Mouse (Mus musculus) spleen, embryonic (tissue): ENCODE results near the gene Atp6v1g1.

Experiments
- CTCF ChIA-PET: fragments of 350-600 bp; sonication (Branson Sonifier 250); formaldehyde crosslinking; loops from one replicate; lab custom pipeline; 2022; lab: Charles Lee

The Atp6v1g1 gene

GRCm38 (mm10) chr4:63545231-63545958, 823 bp downstream of the Atp6v1g1 start:
- CTCF ChIA-PET = interaction anchor here (0.6 kb wide), 2 partner anchors 56 to 74 kb away, joined by 5 to 6 read pairs; no protein-coding TSS in a partner anchor

DNA sequence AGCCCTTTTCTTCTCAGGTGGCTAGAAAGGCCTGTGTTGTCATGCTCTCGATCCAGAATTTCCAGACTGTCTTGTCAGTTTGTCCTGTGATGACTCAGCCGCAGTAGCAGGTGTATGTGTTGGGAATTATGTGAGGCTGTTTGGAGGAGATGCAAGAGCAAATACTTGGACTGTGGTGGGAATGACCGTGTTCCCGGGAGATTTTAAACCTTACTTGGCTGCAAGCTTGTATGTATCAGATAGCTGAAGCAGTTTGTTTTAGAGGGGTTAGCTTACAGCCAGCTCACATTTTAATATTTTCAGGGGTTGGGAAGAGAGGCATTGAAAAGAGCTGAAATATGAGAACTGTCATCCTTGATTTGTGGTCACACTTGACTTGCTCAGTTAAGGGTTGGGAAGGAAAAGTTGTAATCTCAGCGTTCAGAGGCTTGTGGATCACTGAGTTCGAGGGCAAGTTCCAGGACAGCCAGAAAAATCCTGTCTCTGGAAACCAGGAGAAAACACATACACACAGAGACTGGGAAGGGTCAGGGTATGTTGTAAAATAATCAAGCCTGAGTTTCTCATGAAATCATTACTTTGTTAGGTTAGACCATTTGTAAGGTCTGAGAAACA, 2.0 kb downstream of the Atp6v1g1 start:
- CTCF ChIA-PET = interaction anchor here (0.5 to 0.6 kb wide), 2 partner anchors 38 to 169 kb away, joined by 3 to 6 read pairs; no protein-coding TSS in a partner anchor

DNA sequence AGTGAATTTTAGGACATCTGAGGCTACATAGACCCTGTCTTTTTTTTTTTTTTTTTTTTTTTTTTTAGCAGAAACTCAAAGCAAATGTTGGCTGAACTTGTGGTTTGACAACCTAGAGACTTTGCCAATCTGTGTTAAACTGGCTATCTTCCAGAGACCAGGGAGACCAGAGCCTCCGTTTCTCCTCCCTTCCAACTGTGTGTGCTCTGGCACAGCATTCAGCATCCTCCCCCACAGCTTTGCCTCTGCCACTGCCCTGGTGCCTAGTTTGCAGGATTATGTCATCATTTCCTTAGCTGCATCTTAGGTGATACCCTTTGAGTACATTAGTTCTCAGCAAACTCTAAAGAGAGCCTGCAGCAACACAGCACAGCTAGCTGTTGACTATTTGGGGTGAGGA, 3.2 kb downstream of the Atp6v1g1 start:
- CTCF ChIA-PET = no interaction called here

DNA sequence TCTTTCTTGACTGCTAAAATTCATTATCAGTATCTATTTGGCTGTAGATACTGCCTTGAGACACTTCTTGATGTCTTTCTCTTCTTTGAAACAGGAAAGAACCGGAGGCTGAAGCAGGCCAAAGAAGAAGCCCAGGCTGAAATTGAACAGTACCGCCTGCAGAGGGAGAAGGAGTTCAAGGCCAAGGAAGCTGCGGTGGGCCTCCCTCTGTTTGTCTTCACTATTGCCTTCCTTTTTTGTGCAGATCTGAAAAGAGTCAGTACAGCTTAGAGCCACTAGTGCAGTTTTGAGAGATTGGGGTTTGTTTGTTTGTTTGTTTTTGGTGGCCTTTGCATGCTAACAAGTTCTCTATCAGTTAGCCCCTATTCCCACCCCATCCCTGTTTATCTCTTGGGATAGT, 3.9 kb downstream of the Atp6v1g1 start:
- CTCF ChIA-PET = no interaction called here

DNA sequence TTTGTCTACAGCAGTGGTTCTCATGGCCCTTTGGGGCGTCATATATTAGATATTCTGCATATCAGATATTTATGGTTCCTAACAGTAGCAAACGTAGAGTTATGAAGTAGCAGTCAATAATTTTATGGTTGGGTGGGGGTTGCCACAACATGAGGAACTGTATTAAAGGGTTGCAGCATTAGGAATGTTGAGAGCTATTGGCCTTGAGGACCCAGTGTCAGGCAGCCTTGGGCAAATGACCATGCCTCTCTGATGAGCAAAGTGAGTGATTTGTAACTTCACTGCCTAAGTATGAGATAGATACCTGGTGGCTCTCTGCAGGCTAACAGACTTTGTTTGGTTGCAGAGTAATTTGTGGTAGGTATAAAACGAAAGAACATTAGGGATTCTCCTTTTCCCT, 6.3 kb downstream of the Atp6v1g1 start:
- CTCF ChIA-PET = no interaction called here

DNA sequence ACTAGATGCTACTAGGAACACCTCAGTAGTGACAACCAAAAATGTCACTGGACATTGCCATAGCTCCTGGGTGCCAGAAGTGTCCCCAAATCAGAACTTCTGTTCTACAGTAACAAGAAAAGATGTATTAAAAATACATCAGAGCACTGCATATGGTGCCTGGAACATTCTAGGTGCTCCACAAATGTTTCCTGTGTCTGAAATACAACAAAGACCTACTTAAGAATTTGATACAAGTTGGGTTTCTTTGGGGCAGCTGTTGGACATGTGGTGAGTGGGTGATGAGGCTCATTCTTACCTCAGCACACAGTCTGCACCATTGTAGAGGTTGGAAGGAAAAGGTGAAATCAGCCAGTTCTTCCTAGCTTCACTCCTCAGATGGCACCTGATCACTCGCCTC, 8.3 kb downstream of the Atp6v1g1 start:
- CTCF ChIA-PET = no interaction called here

DNA sequence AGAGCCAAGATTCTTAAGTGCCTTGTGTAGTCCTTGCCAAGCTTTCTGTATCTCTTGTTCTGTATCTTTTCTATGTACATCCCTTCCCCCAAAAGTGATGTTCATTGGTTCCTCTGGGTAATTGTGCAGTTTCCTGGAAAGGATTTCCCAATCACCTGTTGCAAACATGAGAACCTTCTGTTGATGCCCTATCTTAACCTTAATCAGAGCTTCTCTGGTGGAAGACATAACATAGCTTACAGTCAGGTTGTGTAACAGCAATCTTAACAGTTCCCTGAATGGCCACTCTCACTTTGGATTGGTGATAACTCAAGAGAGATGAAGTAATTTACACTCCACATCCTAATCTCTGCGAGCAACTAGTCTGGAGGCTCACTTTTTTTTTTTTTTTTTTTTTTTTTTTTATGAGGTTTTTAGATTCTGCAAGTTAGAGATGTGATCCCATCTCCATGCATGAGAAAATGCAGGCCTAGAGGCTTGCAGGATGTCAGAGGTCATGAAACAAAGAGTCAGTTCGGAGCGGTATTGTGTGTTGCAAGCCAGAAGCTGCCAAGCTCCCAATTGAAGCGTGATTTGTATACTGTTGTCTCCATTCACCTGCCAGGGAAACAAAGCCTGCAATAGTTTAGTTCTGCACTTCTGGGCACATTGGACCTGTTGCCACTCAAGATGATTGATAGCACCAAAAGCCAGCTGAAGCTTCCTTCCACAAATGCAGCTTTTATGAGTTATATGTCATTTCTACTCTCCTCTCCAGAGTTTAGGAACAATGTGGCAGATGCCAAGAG, 9.4 kb downstream of the Atp6v1g1 start:
- CTCF ChIA-PET = interaction anchor here (0.7 kb wide), 2 partner anchors 39 to 311 kb away, joined by 10 to 15 read pairs; no protein-coding TSS in a partner anchor

GRCm38 (mm10) chr4:63554616-63555015, 10.0 kb downstream of the Atp6v1g1 start:
- CTCF ChIA-PET = interaction anchor here (0.7 kb wide), 1 partner anchor 40 kb away, joined by 15 read pairs; no protein-coding TSS in a partner anchor

GRCm38 (mm10) chr4:63555111-63555510, 10.5 kb downstream of the Atp6v1g1 start:
- CTCF ChIA-PET = no interaction called here

- CTCF ChIA-PET = no interaction called here
Measured at GRCm38 (mm10) chr4:63556665-63557064, 12.1 kb downstream of the Atp6v1g1 start.

DNA sequence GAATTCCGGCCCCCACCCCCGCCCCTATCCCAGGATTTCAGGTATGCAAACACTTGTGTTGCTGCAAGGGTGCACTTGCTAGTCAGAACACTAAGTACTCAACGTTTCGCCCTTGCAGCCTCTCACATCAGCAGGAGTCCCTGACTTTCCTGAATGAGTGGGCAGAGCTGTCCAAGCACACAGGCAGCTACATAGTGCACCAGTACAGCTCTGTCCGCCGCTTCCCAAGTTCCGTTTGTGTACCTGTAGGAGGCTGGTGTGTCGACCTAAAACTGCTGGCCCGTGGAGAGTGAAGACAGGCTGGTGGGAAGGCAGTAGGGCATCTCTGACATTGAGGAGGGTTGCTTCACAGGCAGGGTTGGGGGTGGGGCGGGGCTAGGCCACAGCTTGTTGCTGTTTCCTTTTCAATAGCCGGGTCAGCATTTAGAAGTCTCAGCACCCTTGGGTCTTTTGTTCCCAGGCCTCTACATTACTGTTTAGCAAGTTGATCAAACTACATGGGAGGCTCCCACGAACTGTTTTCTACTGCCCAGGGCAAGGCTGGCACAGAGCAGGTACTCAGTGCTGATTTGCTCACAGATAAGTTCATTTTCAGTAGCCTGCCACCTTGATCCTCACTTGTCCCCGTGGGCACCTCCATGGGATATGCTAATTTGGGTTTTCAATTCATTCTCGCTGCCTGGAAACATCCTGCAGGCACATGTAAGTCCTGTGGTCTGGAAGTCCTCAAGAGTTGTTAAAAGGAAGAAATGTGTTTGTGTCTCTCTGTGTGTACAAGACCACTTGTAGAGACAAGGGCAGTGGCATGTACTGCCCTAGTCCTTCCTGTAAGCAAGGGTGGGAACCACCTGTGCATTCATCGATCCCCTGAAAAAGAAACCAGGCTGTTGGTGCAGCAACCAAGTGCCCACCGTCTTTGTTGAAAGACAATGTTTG, 12.8 kb downstream of the Atp6v1g1 start:
- CTCF ChIA-PET = no interaction called here

- CTCF ChIA-PET = no interaction called here
Measured at GRCm38 (mm10) chr4:63558407-63559081, 14.0 kb downstream of the Atp6v1g1 start, which contains the start of gene Tmem268. Gene Tmem268 (plus strand): TSS chr4:63558781.

DNA sequence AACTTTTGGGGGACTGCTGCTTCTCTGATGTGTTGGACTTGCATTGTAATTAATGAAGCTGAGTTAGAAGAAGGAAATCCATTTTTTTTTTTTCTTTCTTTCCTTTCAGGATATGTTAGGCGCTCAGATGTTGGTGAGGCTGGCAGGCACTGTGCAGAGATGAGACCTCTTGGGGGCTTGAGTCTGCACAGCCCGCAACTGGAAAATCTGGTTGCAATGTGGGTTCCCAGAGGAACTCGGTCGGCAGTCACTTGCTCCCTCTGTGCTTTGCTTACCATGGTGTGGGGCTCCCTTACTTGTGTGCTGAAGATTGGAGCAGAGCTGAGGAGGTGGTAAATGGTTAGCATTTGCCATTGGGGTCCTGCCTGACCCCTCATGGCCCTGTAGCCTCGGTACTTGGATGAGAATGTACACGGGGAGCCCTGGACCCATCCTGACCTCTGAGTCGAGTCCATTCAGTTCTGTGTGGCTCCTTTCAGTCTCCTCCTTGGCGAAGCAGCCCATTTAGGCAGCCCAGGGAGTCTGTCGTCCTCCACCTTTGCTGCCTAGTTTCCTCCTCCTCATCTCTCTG, 14.6 kb downstream of the Atp6v1g1 start:
- CTCF ChIA-PET = no interaction called here

GRCm38 (mm10) chr4:63560079-63560478, 15.5 kb downstream of the Atp6v1g1 start:
- CTCF ChIA-PET = interaction anchor here (0.6 kb wide), 1 partner anchor 47 kb away, joined by 5 read pairs; no protein-coding TSS in a partner anchor

DNA sequence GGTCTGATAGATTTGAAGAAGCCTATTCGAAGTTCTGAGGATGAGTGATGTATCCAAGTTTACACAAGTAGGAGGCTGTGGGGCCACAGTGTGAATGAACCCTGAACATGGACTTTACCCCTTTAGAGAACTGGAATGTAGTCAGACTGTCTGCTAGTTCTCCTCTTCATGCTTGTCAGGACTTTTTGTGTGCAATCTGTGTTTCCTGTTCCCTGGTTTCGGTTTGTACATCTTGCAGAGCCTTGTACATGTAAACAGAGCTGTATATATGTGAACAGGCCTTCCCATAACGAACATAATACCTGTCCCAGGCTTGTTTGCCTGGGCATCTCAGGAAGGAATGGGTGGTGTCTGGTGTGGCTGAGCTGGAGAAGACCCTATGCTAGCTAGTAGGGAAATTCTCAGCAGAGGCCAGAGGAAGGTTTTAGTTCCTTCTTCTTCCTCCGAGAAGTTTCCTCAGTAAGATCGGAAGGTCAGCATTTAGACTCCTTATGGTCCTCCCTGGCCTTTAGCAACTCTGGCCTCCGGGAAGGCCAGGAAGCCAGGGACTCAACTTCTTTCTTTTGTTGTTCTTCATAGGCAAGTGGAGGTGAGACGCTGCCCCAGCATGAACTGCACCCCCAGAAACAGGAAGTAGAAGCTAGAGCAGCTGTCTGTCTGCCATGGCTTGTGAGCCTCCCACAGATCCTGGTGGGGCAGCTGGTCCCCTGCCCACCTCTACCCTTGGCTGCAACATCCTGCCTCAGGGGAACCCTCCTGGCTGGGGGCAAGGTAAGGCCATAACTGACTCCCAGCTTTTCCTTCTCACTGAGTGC, 17.5 kb downstream of the Atp6v1g1 start:
- CTCF ChIA-PET = interaction anchor here (1.1 kb wide), 1 partner anchor 10 kb away, joined by 3 read pairs; no protein-coding TSS in a partner anchor

DNA sequence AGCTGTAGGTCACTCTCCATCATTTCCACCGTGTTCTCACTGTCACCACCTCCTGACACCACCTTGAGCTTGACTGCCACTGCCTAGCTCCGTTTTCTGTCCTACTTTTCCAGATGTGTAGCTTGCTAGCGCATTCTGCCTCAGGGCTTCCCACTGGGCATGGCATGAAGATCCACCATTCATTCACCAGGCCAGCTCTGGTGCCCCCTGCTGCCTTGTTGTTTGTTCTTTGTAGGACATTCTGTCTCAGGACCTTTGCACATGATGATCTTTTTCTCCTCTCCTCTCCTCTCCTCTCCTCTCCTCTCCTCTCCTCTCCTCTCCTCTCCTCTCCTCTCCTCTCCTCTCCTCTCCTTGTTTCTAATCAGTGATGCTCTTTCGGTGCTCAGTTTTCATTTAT, 18.2 kb downstream of the Atp6v1g1 start:
- CTCF ChIA-PET = no interaction called here

- CTCF ChIA-PET = no interaction called here
Measured at GRCm38 (mm10) chr4:63567712-63568390, 23.3 kb downstream of the Atp6v1g1 start.

DNA sequence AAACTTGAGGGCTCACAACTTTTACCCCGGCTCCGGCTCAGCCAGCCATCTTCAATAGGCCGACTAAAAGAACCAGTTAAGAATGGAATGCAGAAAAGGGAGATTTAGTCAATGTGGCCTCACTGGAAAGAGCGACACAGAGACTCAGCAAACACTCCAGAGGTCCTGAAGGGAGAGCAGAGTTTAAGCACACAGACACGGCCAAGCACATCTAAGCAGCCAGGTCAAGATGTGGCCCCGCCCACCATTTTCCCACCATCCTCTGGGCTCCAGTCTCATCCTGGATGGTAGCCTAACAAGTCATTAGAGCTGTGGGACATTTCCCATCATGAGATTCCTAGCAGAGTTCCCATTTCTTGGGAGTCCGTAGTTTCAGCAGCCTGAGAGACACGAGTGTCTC, 24.8 kb downstream of the Atp6v1g1 start:
- CTCF ChIA-PET = no interaction called here
